Mouse (Mus musculus) liver, adult 2 months (tissue): ENCODE results near the gene Gm5580.

Experiments
- CTCF ChIP-seq: fragments of 200-500 bp; IDR thresholded peaks from 2 replicates; pipeline ENCODE4 v1.5.1; 2011; ENCODE audit warnings: low read depth, low read length, control low read depth
- POLR2A ChIP-seq: fragments of 200-500 bp; IDR thresholded peaks from 2 replicates; pipeline ENCODE4 v1.6.1; 2011; ENCODE audit warnings: low read length, control low read depth; ENCODE audit not compliant: insufficient read depth; ENCODE audit errors: extremely low read depth

DNA sequence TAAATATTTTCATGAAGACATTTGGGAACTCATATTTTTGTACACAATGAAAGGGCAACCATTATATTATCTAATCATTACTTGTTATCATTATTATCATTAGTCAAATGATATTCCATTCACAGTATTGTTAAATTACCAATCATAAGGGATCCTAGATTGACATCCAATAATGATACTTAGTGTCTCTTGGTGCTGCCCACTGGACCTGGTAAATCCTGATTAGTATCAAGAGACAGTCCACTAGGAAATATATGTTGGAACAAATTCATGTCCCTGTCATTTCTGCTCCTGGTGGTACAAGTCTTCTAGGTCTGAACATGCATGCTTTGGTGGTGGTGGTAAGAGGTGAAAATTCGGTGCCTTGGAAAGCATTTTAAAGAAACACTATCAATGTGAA is 12.8 kb upstream of the Gm5580 start, which contains the start of gene Olfr213:
- no peak for TF ChIP-seq CTCF
- no peak for TF ChIP-seq POLR2A
